Mouse (Mus musculus) liver (tissue): ENCODE measurements around the gene Ttc4.

Experiments
- DNase-seq: peaks from one replicate; pipeline ENCODE4 v3.0.0-alpha.2; 2020; ENCODE audit warnings: mixed read lengths

Gene Ttc4

DNA sequence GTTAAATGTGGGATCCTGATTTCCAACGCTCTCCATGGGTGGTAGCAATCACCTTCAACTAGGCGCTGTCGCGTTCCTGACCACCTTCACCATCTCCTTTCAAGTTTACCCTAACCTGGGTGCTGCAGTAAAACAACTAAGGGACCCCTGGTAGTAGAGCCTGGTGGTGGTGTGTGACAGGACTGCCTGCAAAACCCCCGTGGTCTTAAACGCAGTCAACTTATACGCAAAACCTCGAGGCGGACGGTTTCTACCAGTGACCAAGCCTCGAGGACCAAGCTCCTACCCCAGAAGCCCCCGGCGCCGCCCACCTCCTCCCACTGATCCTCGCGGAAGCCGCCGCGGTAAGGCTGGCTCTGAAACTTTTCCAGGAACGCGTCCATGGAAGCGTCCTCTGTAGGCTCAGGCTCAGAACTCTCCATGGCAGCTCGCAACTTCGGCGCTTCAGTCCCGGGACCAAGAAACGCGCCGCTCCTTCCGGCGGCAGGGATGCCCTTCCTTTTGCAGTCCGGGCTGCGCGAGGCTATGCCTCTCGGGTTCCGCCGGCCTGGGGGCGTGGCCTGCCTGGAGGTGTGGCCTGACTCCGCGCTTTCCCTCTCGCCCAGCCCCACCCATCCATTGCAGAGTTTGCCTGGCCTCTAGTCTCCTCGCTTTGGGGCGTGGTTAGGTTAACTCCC is at the start of gene Ttc4:
Gene Ttc4, minus strand, starts transcription at position 503 of the 677 bp plus-strand sequence.
- peak; percentile 99 for DNase-seq

- no peak for DNase-seq
Observed at GRCm38 (mm10) chr4:106720631-106721030, 41.9 kb upstream of the Ttc4 start.

DNA sequence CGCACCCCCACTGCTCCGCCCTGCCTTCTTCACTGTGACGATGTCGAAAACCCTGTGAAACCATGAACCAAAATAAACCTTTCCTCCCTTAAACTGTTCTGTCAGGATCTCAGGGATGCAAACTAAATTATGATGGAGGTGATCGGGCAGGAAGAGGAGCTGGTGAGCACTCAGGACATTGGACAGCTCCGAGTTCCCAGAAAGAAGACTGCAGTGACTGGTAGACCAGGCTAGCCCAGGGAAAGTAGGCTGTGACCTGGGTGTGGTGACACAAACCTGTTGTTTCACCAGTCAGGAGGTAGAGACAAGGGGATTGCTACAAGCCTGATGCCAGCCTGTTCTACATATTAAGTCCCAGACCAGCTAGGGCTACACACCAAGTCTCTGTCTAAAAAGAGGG is 34.9 kb upstream of the Ttc4 start:
- no peak for DNase-seq

DNA sequence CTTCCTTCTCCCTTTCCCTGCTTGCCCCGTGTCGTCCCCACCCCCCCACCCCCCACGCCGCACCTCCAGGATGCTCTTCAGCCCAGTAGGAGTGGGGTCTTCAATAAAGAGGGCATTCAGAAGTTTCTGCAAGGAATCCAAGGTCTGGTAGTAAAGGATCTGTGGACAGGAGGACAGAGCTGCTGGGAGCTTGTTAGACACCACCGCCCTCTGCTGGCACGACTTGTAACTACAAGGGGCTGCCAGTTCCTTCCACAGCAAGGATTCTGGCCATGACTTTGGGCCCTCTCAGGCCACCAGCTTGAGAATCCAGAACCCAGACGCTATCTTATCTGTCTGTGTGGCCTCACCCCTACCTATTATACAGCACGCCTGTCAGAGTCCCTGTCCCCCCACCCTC is 29.7 kb upstream of the Ttc4 start:
- DNase-seq = peak; percentile 87

DNA sequence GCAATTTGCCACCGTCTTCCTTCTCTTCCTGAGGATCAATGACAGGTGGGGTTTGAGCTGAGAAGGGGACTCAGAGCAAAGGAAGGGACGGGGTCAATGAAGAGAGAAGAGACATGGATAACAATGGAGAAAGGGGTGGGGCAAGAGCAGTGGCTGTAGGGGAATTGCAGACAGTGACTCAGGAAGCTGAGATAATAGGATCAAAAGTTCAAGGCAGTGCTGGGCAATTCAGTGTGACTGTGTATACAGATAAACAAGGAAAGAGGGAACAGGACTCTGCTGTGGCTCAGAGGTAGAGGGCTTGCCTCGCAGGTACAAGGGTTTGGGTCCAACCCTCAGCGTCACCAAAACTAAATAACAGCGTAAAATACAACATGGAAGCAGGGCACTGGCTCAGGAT is 29.2 kb upstream of the Ttc4 start:
- DNase-seq = no peak

GRCm38 (mm10) chr4:106705096-106705665 is 26.4 kb upstream of the Ttc4 start:
- DNase-seq = no peak

- DNase-seq = no peak
Observed at GRCm38 (mm10) chr4:106704416-106704815, 25.7 kb upstream of the Ttc4 start.

DNA sequence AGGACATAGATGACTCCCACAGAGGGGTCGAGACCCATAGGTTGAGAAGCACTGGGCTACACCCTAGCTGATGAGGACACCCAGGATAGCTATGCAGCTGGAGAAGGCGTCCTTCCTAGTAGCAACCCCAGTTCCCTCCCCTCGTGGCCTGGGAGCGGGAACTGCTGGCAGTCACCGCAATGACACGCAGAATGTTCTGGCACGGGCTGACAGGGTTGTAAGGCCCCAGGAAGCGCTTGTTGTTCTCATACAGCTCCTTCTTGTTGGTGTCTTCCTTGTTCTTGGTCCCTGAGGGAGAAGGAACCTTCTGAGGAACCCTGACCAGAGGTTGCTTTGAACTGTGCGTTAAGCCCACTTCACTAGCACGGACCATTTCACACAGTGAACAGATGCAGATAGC is 25.2 kb upstream of the Ttc4 start:
- DNase-seq = no peak

DNA sequence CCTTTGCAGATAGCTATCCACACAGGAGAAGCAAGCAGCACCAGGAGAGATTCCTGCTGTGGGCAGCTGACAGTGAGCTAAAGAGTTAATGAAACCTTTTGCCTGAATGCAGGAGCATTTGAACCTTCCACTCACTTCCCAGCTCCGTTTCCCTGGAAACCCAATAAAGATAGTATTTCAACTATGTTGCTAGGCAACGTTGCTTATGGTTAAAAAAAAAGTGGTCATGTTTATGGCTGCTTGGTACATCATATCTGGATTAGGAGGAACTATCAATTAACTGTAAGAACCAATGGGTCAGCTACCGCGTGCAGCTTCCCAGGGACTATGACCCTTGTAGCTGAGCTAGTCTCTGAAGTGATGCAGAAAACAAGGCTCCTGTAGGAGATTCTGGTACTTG is 22.1 kb upstream of the Ttc4 start:
- no peak for DNase-seq

GRCm38 (mm10) chr4:106699989-106700388 is 21.2 kb upstream of the Ttc4 start:
- DNase-seq = peak; percentile 35

- no peak for DNase-seq
Observed at GRCm38 (mm10) chr4:106693841-106694430, 15.2 kb upstream of the Ttc4 start.

GRCm38 (mm10) chr4:106688636-106689296 is 10.0 kb upstream of the Ttc4 start:
- DNase-seq = no peak

- no peak for DNase-seq
Observed at GRCm38 (mm10) chr4:106680955-106681354, 2.2 kb upstream of the Ttc4 start.

GRCm38 (mm10) chr4:106679152-106679551 is 408 bp upstream of the Ttc4 start:
- no peak for DNase-seq

GRCm38 (mm10) chr4:106676749-106677148 is 2.0 kb downstream of the Ttc4 start:
- DNase-seq = no peak

DNA sequence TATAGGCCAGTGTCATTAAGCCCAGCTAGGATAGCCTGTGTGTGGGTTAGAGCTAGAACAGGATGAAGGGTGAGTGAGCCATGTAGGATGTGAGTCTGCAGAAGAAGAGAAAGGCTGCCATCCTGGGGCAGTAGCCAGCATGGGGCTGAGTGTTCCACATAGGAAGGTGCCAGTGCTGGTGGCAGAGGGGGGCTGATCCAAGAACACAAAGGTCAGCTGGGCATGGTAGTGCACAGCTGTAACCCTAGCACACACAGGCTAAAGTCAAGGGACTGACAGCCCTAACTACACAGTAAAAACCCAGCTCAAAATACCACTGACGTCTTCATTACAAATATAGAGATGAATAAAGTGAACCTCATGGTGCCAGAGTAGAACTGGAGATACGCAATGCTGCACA is 12.2 kb downstream of the Ttc4 start:
- no peak for DNase-seq

- DNase-seq = no peak
Observed at GRCm38 (mm10) chr4:106665673-106666072, 13.1 kb downstream of the Ttc4 start.

- no peak for DNase-seq
Observed at GRCm38 (mm10) chr4:106665269-106665668, 13.5 kb downstream of the Ttc4 start.

DNA sequence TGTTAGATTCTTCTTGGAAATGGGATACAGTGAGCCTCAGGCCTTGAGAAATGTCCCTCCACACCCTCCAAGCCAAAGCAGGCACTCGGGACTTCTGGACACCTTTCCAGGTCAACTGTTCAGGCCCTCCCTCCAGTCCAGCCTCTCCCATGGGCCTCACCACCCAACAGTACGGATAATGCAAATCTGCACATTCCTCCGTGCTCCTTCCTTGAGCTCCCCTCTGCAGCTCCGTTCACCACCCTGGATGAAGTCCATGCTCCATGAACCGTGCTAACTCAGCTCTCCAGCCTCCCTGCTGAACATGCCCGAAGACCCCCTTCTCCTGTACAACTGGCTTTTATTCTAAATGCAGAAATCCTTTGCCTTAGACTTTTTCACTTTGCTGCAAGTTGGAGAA is 14.0 kb downstream of the Ttc4 start:
- no peak for DNase-seq

DNA sequence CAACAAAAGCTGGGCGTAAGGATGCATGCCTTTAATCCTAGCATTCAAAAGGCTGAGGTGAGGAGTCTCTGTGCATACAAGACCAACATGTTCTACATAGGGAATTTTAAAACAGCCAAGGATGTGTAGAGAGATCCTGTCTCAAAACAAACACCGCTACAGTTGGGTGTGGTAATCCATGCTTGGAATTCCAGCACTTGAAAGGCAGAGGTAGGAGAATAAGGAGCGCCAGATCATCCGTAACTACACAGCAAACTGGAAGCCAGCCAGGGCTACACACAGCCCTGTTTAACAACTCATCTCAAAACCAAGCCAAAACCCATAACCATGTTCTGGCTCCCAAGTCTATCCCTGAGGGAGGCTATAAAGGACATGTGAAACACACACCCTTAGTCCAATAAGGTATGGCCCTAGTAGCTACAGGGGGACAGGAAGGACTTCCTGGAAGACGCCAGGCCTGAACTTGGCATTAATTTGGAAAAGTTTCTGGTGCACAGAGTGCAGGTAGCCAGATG is 14.7 kb downstream of the Ttc4 start:
- DNase-seq = no peak

GRCm38 (mm10) chr4:106655681-106656080 is 23.1 kb downstream of the Ttc4 start:
- no peak for DNase-seq

GRCm38 (mm10) chr4:106653051-106653450 is 25.7 kb downstream of the Ttc4 start:
- no peak for DNase-seq

DNA sequence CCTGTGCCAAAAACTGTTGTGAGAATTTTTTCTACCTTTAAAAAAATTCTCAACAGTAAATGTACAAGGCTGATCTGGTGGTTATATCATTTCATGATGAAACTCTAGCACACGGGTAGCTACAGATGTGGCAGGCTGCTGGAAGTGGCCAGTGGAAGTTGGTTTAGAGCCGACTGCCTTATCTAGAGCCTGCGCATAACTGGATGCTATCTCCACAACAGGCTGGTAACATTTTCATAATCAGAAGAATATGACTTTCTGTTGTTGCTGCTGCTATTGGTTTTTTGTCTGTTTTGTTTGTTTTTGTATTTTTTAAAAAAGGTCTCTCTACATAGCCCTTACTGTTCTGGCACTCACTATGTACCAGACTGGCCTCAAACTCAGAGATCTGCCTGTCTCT is 26.2 kb downstream of the Ttc4 start:
- DNase-seq = no peak
